Mouse (Mus musculus) MEL (cell line): ENCODE results near the gene Zfp655.

Source experiments
- CHD2 ChIP-seq: IDR thresholded peaks from 2 replicates; pipeline ENCODE4 v1.6.1; 2011; ENCODE audit warnings: low read length, improper control_type of control experiment
- CTCF ChIP-seq, 3 experiments: IDR thresholded peaks in 2 of 3; conservative IDR thresholded peaks in 1 of 3; 2 replicates each; pipeline ENCODE4 v1.5.1; 2011 to 2012; ENCODE audit warnings: low read length in 3 of 3, low read depth in 2 of 3, mild to moderate bottlenecking in 2 of 3, improper control_type of control experiment in 1 of 3, inconsistent platforms in 1 of 3, mixed read lengths in 1 of 3, moderate library complexity in 1 of 3; ENCODE audit not compliant: control insufficient read depth in 1 of 3, insufficient read depth in 1 of 3, poor library complexity in 1 of 3, severe bottlenecking in 1 of 3
- JUND ChIP-seq: IDR thresholded peaks from 2 replicates; pipeline ENCODE4 v1.6.1; 2011; ENCODE audit warnings: low read depth, mild to moderate bottlenecking, improper control_type of control experiment, low read length
- MYC ChIP-seq: IDR thresholded peaks from 2 replicates; pipeline ENCODE4 v1.6.1; 2011; ENCODE audit warnings: low read depth, mild to moderate bottlenecking, low read length, improper control_type of control experiment, moderate library complexity
- NRF1 ChIP-seq: IDR thresholded peaks from 2 replicates; pipeline ENCODE4 v1.6.1; 2014; ENCODE audit warnings: low read depth, mild to moderate bottlenecking, inconsistent platforms, low read length, improper control_type of control experiment, moderate library complexity; ENCODE audit not compliant: poor library complexity, insufficient read depth, severe bottlenecking
- POLR2A ChIP-seq, 2 experiments: IDR thresholded peaks; 2 replicates each; pipeline ENCODE4 v1.6.1; 2011 to 2012; ENCODE audit warnings: low read length in 2 of 2, mild to moderate bottlenecking in 2 of 2, control low read depth in 1 of 2, improper control_type of control experiment in 1 of 2, low read depth in 1 of 2, moderate library complexity in 1 of 2; ENCODE audit not compliant: control insufficient read depth in 1 of 2, insufficient read depth in 1 of 2, poor library complexity in 1 of 2
- POLR2AphosphoS5 ChIP-seq: IDR thresholded peaks from 2 replicates; pipeline ENCODE4 v1.6.1; 2012; ENCODE audit warnings: low read depth, borderline replicate concordance, mild to moderate bottlenecking, inconsistent platforms, low read length, moderate library complexity, mixed read lengths
- SMC3 ChIP-seq: IDR thresholded peaks from 2 replicates; pipeline ENCODE4 v1.6.1; 2011; ENCODE audit warnings: low read depth, low read length, improper control_type of control experiment
- ZC3H11A ChIP-seq: IDR thresholded peaks from 2 replicates; pipeline ENCODE4 v1.6.1; 2012; ENCODE audit warnings: low read depth, mild to moderate bottlenecking, inconsistent platforms, low read length, improper control_type of control experiment

- TF ChIP-seq ZC3H11A = no peak
- TF ChIP-seq CTCF (IDR thresholded peaks at IDR 0.05 in 2 of 3, conservative IDR thresholded peaks at IDR 0.05 in 1 of 3; ENCODE audit: control insufficient read depth in 1 of 3, insufficient read depth in 1 of 3, low read depth in 2 of 3, low read length in 3 of 3, poor library complexity in 1 of 3, severe bottlenecking in 1 of 3) = no peak
- TF ChIP-seq POLR2A (IDR thresholded peaks at IDR 0.05; ENCODE audit: control insufficient read depth in 1 of 2, insufficient read depth in 1 of 2, low read depth in 1 of 2, low read length in 2 of 2, poor library complexity in 1 of 2) = no peak
- no peak for TF ChIP-seq SMC3
- TF ChIP-seq NRF1 = no peak
- TF ChIP-seq JUND = no peak
- no peak for TF ChIP-seq POLR2AphosphoS5
- TF ChIP-seq CHD2 = no peak
- no peak for TF ChIP-seq MYC
These were observed 13.3 kb upstream of the Zfp655 start for GRCm38 (mm10) chr5:145218206-145218605.
